Mouse (Mus musculus): ENCODE data around the gene Ptprg. TPM values are rescaled to one million over a fixed set of nuclear protein-coding genes. Genes with fewer than 3 reads are reported as not detected.
A peak's percentile ranks its signal among the peaks of the same experiment; 100 is the strongest.

Ptprg gene
- polyA plus RNA-seq, 1 experiment from 2014 or later, result 15.8 TPM

GRCm38 (mm10) chr14:12069707-12070106, 516.4 kb downstream of the Ptprg start:
- Histone ChIP-seq H3K4me1 (ENCODE audit: control insufficient read depth in 2 of 2, insufficient read depth in 2 of 2, low read length in 2 of 2) (peaks cover 0 to 7% of the 10 kb centered on the region in 2 experiments; a peak in 2 of 4 replicates), H3K4me2 (ENCODE audit: low read length) (no peak overlapping the region), H3K27ac (replicated peaks in 1 of 2; ENCODE audit: control insufficient read depth in 1 of 2, insufficient read depth in 1 of 2, low read depth in 2 of 2, low read length in 2 of 2) (no peak overlapping the region), H3K27me3 (ENCODE audit: control insufficient read depth, insufficient read depth, low read length) (no peaks in the 10 kb centered on the region), H3K4me3 (ENCODE audit: control insufficient read depth in 1 of 2, insufficient read depth in 1 of 2, low read depth in 1 of 2, low read length in 2 of 2) (no peak overlapping the region), H3K9me3 (ENCODE audit: control insufficient read depth, low read length) (no peaks in the 10 kb centered on the region), H3K36me3 (ENCODE audit: control insufficient read depth, insufficient read depth, low read length) (no peaks in the 10 kb centered on the region), H3K9ac (ENCODE audit: low read length) (no peak overlapping the region)
- ATAC-seq (ENCODE audit: insufficient number of reproducible peaks, insufficient read depth, low FRiP score, low read depth), result no peak
- WGBS, result 91% methylated on average over 12 of the region's 12 CpGs

GRCm38 (mm10) chr14:12070361-12070760, 517.0 kb downstream of the Ptprg start:
- Histone ChIP-seq H3K36me3 (ENCODE audit: control insufficient read depth, insufficient read depth, low read length) (no peaks in the 10 kb centered on the region), H3K4me2 (ENCODE audit: low read length) (no peak overlapping the region), H3K27me3 (ENCODE audit: control insufficient read depth, insufficient read depth, low read length) (no peaks in the 10 kb centered on the region), H3K9me3 (ENCODE audit: control insufficient read depth, low read length) (no peaks in the 10 kb centered on the region), H3K4me3 (ENCODE audit: control insufficient read depth in 1 of 2, insufficient read depth in 1 of 2, low read depth in 1 of 2, low read length in 2 of 2) (no peak overlapping the region), H3K4me1 (ENCODE audit: control insufficient read depth in 2 of 2, insufficient read depth in 2 of 2, low read length in 2 of 2) (peaks cover 0 to 7% of the 10 kb centered on the region in 2 experiments; a peak in 2 of 4 replicates), H3K9ac (ENCODE audit: low read length) (no peak overlapping the region), H3K27ac (replicated peaks in 1 of 2; ENCODE audit: control insufficient read depth in 1 of 2, insufficient read depth in 1 of 2, low read depth in 2 of 2, low read length in 2 of 2) (no peak overlapping the region)
- 53% methylated on average over 1 of the region's 1 CpGs for WGBS
- ATAC-seq (ENCODE audit: insufficient number of reproducible peaks, insufficient read depth, low FRiP score, low read depth), result no peak

GRCm38 (mm10) chr14:12070856-12071465, 517.6 kb downstream of the Ptprg start:
- no peaks in the 10 kb centered on the region for H3K36me3 ChIP-seq (ENCODE audit: control insufficient read depth, insufficient read depth, low read length)
- H3K9ac ChIP-seq (ENCODE audit: low read length), result no peak overlapping the region
- no peak overlapping the region for H3K4me2 ChIP-seq (ENCODE audit: low read length)
- WGBS, result 67% methylated on average over 7 of the region's 7 CpGs
- no peaks in the 10 kb centered on the region for H3K9me3 ChIP-seq (ENCODE audit: control insufficient read depth, low read length)
- no peaks in the 10 kb centered on the region for H3K27me3 ChIP-seq (ENCODE audit: control insufficient read depth, insufficient read depth, low read length)
- no peak overlapping the region for H3K4me3 ChIP-seq (ENCODE audit: control insufficient read depth in 1 of 2, insufficient read depth in 1 of 2, low read depth in 1 of 2, low read length in 2 of 2)
- no peak for ATAC-seq (ENCODE audit: insufficient number of reproducible peaks, insufficient read depth, low FRiP score, low read depth)
- H3K27ac ChIP-seq (replicated peaks in 1 of 2; ENCODE audit: control insufficient read depth in 1 of 2, insufficient read depth in 1 of 2, low read depth in 2 of 2, low read length in 2 of 2), result no peak overlapping the region
- H3K4me1 ChIP-seq (ENCODE audit: control insufficient read depth in 2 of 2, insufficient read depth in 2 of 2, low read length in 2 of 2), result peaks cover 0 to 7% of the 10 kb centered on the region in 2 experiments; a peak in 2 of 4 replicates

GRCm38 (mm10) chr14:12072026-12072861, 518.9 kb downstream of the Ptprg start:
- no peaks in the 10 kb centered on the region for H3K27me3 ChIP-seq (ENCODE audit: control insufficient read depth, insufficient read depth, low read length)
- 82% methylated on average over 7 of the region's 7 CpGs for WGBS
- ATAC-seq (ENCODE audit: insufficient number of reproducible peaks, insufficient read depth, low FRiP score, low read depth), result no peak

GRCm38 (mm10) chr14:12073408-12074107, 520.2 kb downstream of the Ptprg start:
- WGBS, result 81% methylated on average over 2 of the region's 2 CpGs
- Histone ChIP-seq H3K27ac (replicated peaks in 1 of 2; ENCODE audit: control insufficient read depth in 1 of 2, insufficient read depth in 1 of 2, low read depth in 2 of 2, low read length in 2 of 2) (no peak overlapping the region), H3K4me2 (ENCODE audit: low read length) (no peak overlapping the region), H3K4me3 (ENCODE audit: control insufficient read depth in 1 of 2, insufficient read depth in 1 of 2, low read depth in 1 of 2, low read length in 2 of 2) (no peak overlapping the region), H3K36me3 (ENCODE audit: control insufficient read depth, insufficient read depth, low read length) (no peaks in the 10 kb centered on the region), H3K9me3 (ENCODE audit: control insufficient read depth, low read length) (no peaks in the 10 kb centered on the region), H3K4me1 (ENCODE audit: control insufficient read depth in 2 of 2, insufficient read depth in 2 of 2, low read length in 2 of 2) (peaks cover 5 to 18% of the 10 kb centered on the region in 2 experiments; a peak in 3 of 4 replicates), H3K27me3 (ENCODE audit: control insufficient read depth, insufficient read depth, low read length) (no peaks in the 10 kb centered on the region), H3K9ac (ENCODE audit: low read length) (no peak overlapping the region)
- ATAC-seq (ENCODE audit: insufficient number of reproducible peaks, insufficient read depth, low FRiP score, low read depth), result no peak

More at GRCm38 (mm10) chr14:12072026-12072861, 518.9 kb downstream of the Ptprg start:
- H3K4me3 ChIP-seq (ENCODE audit: control insufficient read depth in 1 of 2, insufficient read depth in 1 of 2, low read depth in 1 of 2, low read length in 2 of 2), result no peak overlapping the region
- H3K9me3 ChIP-seq (ENCODE audit: control insufficient read depth, low read length), result no peaks in the 10 kb centered on the region
- no peak overlapping the region for H3K9ac ChIP-seq (ENCODE audit: low read length)
- no peak overlapping the region for H3K27ac ChIP-seq (replicated peaks in 1 of 2; ENCODE audit: control insufficient read depth in 1 of 2, insufficient read depth in 1 of 2, low read depth in 2 of 2, low read length in 2 of 2)
- H3K4me1 ChIP-seq (ENCODE audit: control insufficient read depth in 2 of 2, insufficient read depth in 2 of 2, low read length in 2 of 2), result peaks cover 1 to 12% of the 10 kb centered on the region in 2 experiments; a peak in 3 of 4 replicates
- H3K4me2 ChIP-seq (ENCODE audit: low read length), result no peak overlapping the region
- H3K36me3 ChIP-seq (ENCODE audit: control insufficient read depth, insufficient read depth, low read length), result no peaks in the 10 kb centered on the region

- H3K9me3 ChIP-seq (ENCODE audit: control insufficient read depth, low read length), result no peaks in the 10 kb centered on the region
- peak overlapping the region in 1 of 2 experiments; percentile 58; a peak in 1 of 4 replicates for H3K27ac ChIP-seq (replicated peaks in 1 of 2; ENCODE audit: control insufficient read depth in 1 of 2, insufficient read depth in 1 of 2, low read depth in 2 of 2, low read length in 2 of 2)
Observed at GRCm38 (mm10) chr14:12077193-12077592, 523.9 kb downstream of the Ptprg start.

GRCm38 (mm10) chr14:12079250-12079649, 525.9 kb downstream of the Ptprg start:
- 81% methylated on average over 6 of the region's 6 CpGs for WGBS
- H3K4me3 ChIP-seq (ENCODE audit: control insufficient read depth in 1 of 2, insufficient read depth in 1 of 2, low read depth in 1 of 2, low read length in 2 of 2), result no peak overlapping the region
- no peak overlapping the region for H3K27ac ChIP-seq (replicated peaks in 1 of 2; ENCODE audit: control insufficient read depth in 1 of 2, insufficient read depth in 1 of 2, low read depth in 2 of 2, low read length in 2 of 2)
- no peaks in the 10 kb centered on the region for H3K36me3 ChIP-seq (ENCODE audit: control insufficient read depth, insufficient read depth, low read length)
- H3K9ac ChIP-seq (ENCODE audit: low read length), result no peak overlapping the region
- H3K27me3 ChIP-seq (ENCODE audit: control insufficient read depth, insufficient read depth, low read length), result no peaks in the 10 kb centered on the region
- no peaks in the 10 kb centered on the region for H3K9me3 ChIP-seq (ENCODE audit: control insufficient read depth, low read length)
- no peak for ATAC-seq (ENCODE audit: insufficient number of reproducible peaks, insufficient read depth, low FRiP score, low read depth)
- no peak overlapping the region for H3K4me2 ChIP-seq (ENCODE audit: low read length)
- H3K4me1 ChIP-seq (ENCODE audit: control insufficient read depth in 2 of 2, insufficient read depth in 2 of 2, low read length in 2 of 2), result peaks cover 5 to 11% of the 10 kb centered on the region in 2 experiments; a peak in 2 of 4 replicates

More at GRCm38 (mm10) chr14:12077193-12077592, 523.9 kb downstream of the Ptprg start:
- no peak overlapping the region for H3K4me3 ChIP-seq (ENCODE audit: control insufficient read depth in 1 of 2, insufficient read depth in 1 of 2, low read depth in 1 of 2, low read length in 2 of 2)
- whole genome bisulfite sequencing, result 18% methylated on average over 7 of the region's 7 CpGs
- H3K4me2 ChIP-seq (ENCODE audit: low read length), result no peak overlapping the region
- no peaks in the 10 kb centered on the region for H3K36me3 ChIP-seq (ENCODE audit: control insufficient read depth, insufficient read depth, low read length)
- no peak for ATAC-seq (ENCODE audit: insufficient number of reproducible peaks, insufficient read depth, low FRiP score, low read depth)
- peaks cover 5 to 11% of the 10 kb centered on the region in 2 experiments; a peak in 3 of 4 replicates for H3K4me1 ChIP-seq (ENCODE audit: control insufficient read depth in 2 of 2, insufficient read depth in 2 of 2, low read length in 2 of 2)
- H3K27me3 ChIP-seq (ENCODE audit: control insufficient read depth, insufficient read depth, low read length), result no peaks in the 10 kb centered on the region
- no peak overlapping the region for H3K9ac ChIP-seq (ENCODE audit: low read length)
